Mouse (Mus musculus) bone marrow macrophage, adult 2 months (primary cell): Measurements from ENCODE around the gene Wdr19.

Experiments
- CTCF ChIP-seq: IDR thresholded peaks from 2 replicates; pipeline ENCODE4 v1.5.1; 2012; ENCODE audit warnings: low read depth, mild to moderate bottlenecking, low read length, moderate library complexity
- POLR2A ChIP-seq: IDR thresholded peaks from 2 replicates; pipeline ENCODE4 v1.6.1; 2012; ENCODE audit warnings: mild to moderate bottlenecking, low read depth, low read length, borderline replicate concordance

GRCm38 (mm10) chr5:65279133-65279651 lies 79.7 kb downstream of the Wdr19 start:
- TF ChIP-seq CTCF (no peak), POLR2A (no peak)
